Mouse (Mus musculus): Measurements from ENCODE around the gene Ube2o. TPM values are rescaled to one million over a fixed set of nuclear protein-coding genes. Genes with fewer than 3 reads are reported as not detected.

Gene Ube2o
- polyA plus RNA-seq (2016; fragmentation: Nextera tagmentation; extraction: Ambion mirVana): 14.8 and 21.7 TPM in 2 replicates

GRCm38 (mm10) chr11:116581376-116581814 lies at the start of gene Ube2o:
Gene Ube2o, minus strand, starts transcription at chr11:116581447.
- H3K27me3 ChIP-seq: no peaks in the 10 kb centered on the region
- H3K36me3 ChIP-seq: no peaks in the 10 kb centered on the region
- H3K27ac ChIP-seq: peak within 1 kb of the TSS; percentile 90
- peaks cover 27% of the 10 kb centered on the region for H3K4me1 ChIP-seq (replicated peaks)
- H3K9ac ChIP-seq (replicated peaks): peak within 1 kb of the TSS; percentile 90
- peak within 1 kb of the TSS; percentile 84 for H3K4me2 ChIP-seq
- H3K4me3 ChIP-seq (replicated peaks): peak within 1 kb of the TSS; percentile 98
- WGBS: 1% methylated on average over 44 of the region's 51 CpGs
- H3K9me3 ChIP-seq: no peaks in the 10 kb centered on the region
- ATAC-seq (ENCODE audit: insufficient number of reproducible peaks, insufficient read depth, low FRiP score, low TSS enrichment, low read depth): peak; percentile 78; the same call in 1 of the 2 replicates

DNA sequence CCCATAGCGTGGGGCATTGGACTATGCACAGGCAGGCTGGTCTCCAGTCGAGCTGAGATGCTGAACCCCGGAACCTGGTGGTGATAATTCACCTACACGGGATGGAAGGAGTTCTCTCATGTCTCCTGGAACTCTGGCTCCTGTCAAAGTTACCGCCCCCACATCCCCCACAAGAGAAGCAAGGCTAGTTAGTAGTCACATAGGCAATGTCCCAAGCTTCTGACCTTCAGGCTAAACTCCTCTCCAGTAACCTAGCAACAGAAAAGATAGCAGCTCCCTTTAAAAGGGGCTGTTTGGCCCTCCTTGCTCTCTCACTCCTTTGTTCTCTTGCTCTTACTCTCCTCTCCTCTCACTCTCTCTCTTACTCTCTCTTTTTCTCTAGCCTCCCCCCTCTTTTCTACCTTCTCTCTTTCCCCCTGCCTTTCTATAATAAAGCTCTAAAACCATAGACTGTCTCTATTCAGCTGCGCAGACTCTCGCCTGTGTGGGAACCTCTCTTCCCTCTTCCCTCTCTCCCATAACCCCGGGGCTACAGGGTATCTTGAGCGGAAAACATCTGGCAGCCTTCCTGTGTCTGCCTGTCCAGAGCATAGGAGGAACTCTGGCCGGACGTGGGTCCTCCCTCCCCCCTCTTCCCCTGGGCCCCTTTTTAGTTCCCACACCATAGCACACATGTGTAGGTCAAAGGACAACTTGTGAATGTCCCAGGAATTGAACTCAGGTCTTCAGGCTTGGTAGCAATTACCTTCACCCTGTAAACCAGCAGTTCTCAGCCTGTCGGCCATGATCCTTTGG lies 49.1 kb upstream of the Ube2o start:
- no peak overlapping the region for H3K4me3 ChIP-seq (replicated peaks)
- H3K9me3 ChIP-seq: no peaks in the 10 kb centered on the region
- WGBS: 29% methylated on average over 12 of the region's 12 CpGs
- ATAC-seq (ENCODE audit: insufficient number of reproducible peaks, insufficient read depth, low FRiP score, low TSS enrichment, low read depth): no peak
- no peak overlapping the region for H3K4me2 ChIP-seq
- H3K36me3 ChIP-seq: no peaks in the 10 kb centered on the region
- H3K27ac ChIP-seq: no peak overlapping the region
- no peaks in the 10 kb centered on the region for H3K27me3 ChIP-seq
- 0 out of 2 replicates have a peak, but pooled peaks cover 2% of the 10 kb centered on the region for H3K4me1 ChIP-seq (replicated peaks)
- no peak overlapping the region for H3K9ac ChIP-seq (replicated peaks)

- WGBS: 82% methylated on average over 6 of the region's 6 CpGs
- no peak overlapping the region for H3K27ac ChIP-seq
- H3K4me3 ChIP-seq (replicated peaks): no peak overlapping the region
- no peak overlapping the region for H3K9ac ChIP-seq (replicated peaks)
- no peak for ATAC-seq (ENCODE audit: insufficient number of reproducible peaks, insufficient read depth, low FRiP score, low TSS enrichment, low read depth)
- H3K4me2 ChIP-seq: no peak overlapping the region
- H3K4me1 ChIP-seq (replicated peaks): peaks cover 5% of the 10 kb centered on the region; the same call in 1 of the 2 replicates
- no peaks in the 10 kb centered on the region for H3K9me3 ChIP-seq
- no peaks in the 10 kb centered on the region; the same call in 1 of the 2 replicates for H3K27me3 ChIP-seq
- H3K36me3 ChIP-seq: no peaks in the 10 kb centered on the region
These were observed 48.2 kb upstream of the Ube2o start for GRCm38 (mm10) chr11:116629472-116629871.

GRCm38 (mm10) chr11:116628712-116629111 lies 47.5 kb upstream of the Ube2o start:
- no peak overlapping the region for H3K9ac ChIP-seq (replicated peaks)
- no peaks in the 10 kb centered on the region for H3K9me3 ChIP-seq
- peaks cover 4% of the 10 kb centered on the region for H3K27me3 ChIP-seq
- H3K4me2 ChIP-seq: no peak overlapping the region
- no peaks in the 10 kb centered on the region for H3K36me3 ChIP-seq
- peak overlapping the region; percentile 29; the same call in 1 of the 2 replicates for H3K27ac ChIP-seq
- 56% methylated on average over 9 of the region's 9 CpGs for WGBS
- H3K4me1 ChIP-seq (replicated peaks): peaks cover 9% of the 10 kb centered on the region; the same call in 1 of the 2 replicates
- H3K4me3 ChIP-seq (replicated peaks): no peak overlapping the region
- no peak for ATAC-seq (ENCODE audit: insufficient number of reproducible peaks, insufficient read depth, low FRiP score, low TSS enrichment, low read depth)

DNA sequence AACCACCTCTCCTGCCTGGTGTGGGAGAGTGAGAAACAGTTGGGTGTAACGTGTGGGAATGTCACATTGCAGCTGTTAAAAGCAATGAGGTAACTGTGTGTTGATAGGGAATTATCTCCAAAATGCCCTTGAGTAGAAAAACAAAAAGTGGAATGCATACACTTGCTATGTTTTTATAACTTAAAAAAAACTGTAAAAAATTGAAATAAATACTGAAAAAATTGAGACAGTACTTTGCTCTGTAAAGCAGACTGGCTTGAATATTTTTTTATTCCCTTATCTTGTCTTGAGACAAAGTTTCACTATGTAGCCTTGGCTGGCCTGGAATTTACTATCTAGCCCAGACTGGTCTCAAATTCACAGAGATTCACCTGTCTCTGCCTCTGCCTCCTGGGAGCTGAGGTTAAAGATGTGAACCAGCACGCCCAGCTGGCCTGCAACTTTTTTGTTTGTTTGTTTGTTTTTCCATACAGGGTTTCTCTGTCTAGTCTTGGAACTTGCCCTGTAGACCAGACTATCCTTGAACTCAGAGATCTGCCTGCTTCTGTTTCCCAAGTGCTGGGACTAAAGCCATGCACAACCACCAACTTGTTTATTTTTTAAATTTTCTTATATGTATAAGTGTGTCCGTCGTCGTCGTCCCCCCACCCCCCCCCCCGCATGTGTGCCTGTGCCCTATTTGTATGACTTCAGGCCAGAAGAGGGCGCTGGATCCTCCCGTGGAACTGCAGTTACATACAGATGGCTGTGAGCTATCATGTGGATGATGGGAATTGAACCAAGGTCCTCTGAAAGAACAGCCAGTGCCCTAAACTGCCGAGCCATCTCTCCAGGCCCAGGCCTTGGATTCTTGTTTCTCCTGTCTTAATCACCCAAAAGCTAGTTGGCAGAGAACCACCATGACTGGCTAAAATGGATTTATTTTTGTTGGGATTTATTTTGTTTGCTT lies 46.1 kb upstream of the Ube2o start:
- Histone ChIP-seq H3K4me1 (replicated peaks) (peaks cover 22% of the 10 kb centered on the region), H3K9me3 (no peaks in the 10 kb centered on the region), H3K27ac (no peak overlapping the region), H3K9ac (replicated peaks) (no peak overlapping the region), H3K36me3 (no peaks in the 10 kb centered on the region), H3K4me2 (no peak overlapping the region), H3K4me3 (replicated peaks) (no peak overlapping the region), H3K27me3 (peaks cover 15% of the 10 kb centered on the region)
- no peak for ATAC-seq (ENCODE audit: insufficient number of reproducible peaks, insufficient read depth, low FRiP score, low TSS enrichment, low read depth)
- WGBS: 43% methylated on average over 10 of the region's 10 CpGs

DNA sequence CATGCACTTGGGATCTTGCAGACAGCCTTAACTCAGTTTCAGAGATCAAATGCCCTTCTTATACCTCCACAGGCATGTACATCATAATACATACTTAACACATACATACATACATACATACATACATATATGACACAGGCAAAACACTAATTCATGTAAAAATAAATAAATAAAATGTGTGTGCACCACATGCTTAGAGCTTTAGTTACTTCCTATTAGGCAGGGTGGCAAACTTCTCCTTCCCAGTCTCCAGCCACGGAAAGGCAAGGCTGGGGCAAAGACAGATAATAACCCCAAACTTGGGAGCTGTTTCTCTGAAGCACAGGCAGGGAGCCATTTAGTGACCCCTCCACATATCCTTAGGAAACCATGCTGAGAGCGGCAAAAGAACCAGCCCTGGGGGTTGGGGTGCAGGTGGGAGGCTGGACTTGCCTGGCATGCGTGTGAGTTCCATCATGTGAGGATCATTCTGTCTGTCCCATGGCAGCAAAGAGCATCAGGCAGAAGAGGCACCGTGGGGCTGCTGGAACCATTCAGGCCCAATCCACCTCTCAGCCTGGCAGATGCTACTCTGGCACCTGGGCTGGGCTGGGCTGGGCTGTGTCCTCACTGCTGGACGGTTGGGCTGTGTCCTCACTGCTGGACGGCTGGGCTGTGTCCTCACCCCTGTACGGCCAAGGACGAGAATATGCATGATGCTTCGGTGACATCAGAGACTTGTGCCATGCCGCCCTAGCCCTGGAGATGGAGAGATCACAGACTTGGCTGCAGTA lies 45.2 kb upstream of the Ube2o start, which contains the start of gene Rhbdf2:
Gene Rhbdf2 (minus strand): TSS at position 721 of the 773 bp plus-strand sequence.
- H3K9ac ChIP-seq (replicated peaks): 0 out of 2 replicates have a peak within 1 kb of the TSS, but pooled peaks have one; percentile 23
- H3K9me3 ChIP-seq: no peaks in the 10 kb centered on the region
- 66% methylated on average over 10 of the region's 10 CpGs for WGBS
- H3K27me3 ChIP-seq: peaks cover 15% of the 10 kb centered on the region
- no peaks in the 10 kb centered on the region for H3K36me3 ChIP-seq
- no peak within 1 kb of the TSS for H3K27ac ChIP-seq
- peaks cover 30% of the 10 kb centered on the region for H3K4me1 ChIP-seq (replicated peaks)
- no peak for ATAC-seq (ENCODE audit: insufficient number of reproducible peaks, insufficient read depth, low FRiP score, low TSS enrichment, low read depth)
- no peak within 1 kb of the TSS for H3K4me3 ChIP-seq (replicated peaks)
- H3K4me2 ChIP-seq: no peak within 1 kb of the TSS

GRCm38 (mm10) chr11:116625081-116626000 lies 44.1 kb upstream of the Ube2o start:
- ATAC-seq (ENCODE audit: insufficient number of reproducible peaks, insufficient read depth, low FRiP score, low TSS enrichment, low read depth): no peak
- Histone ChIP-seq H3K4me1 (replicated peaks) (peaks cover 39% of the 10 kb centered on the region), H3K27ac (no peak overlapping the region), H3K9me3 (no peaks in the 10 kb centered on the region), H3K36me3 (no peaks in the 10 kb centered on the region), H3K4me3 (replicated peaks) (no peak overlapping the region), H3K4me2 (no peak overlapping the region), H3K27me3 (peaks cover 15% of the 10 kb centered on the region), H3K9ac (replicated peaks) (no peak overlapping the region)
- WGBS: 74% methylated on average over 17 of the region's 17 CpGs

DNA sequence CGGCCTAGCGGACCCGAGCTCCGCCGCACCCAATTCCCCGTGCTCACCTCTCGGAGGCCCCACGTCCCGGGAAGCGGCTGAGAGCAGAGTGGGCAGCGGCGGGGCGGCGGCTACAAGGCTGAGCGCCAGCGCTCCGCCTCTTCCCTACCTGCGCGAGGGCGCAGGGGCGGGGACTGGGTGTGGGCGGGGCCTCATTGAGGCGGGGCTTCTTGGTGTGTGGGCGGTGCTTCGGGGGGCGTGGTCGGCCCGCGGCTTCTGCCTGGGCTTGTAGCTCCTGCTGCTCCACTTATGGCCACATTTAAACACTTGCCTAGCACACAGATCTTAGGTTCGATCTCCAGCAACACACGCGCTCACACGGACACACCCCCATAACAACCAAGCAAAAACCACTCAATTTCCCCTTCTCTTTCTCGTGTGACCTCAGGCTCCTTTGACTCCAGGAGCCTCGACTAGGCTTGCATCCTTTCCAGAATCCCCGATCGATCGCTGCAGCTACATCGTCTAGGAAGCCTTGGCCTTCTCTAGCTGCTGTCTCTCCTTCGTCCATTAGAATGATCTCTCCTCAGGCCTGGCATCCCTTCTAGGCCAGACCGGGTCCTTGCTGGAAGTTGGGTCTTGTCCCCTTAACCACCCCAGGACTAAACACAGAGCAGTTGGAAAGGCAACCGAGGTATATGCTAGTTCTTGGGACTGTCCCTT lies 43.0 kb upstream of the Ube2o start:
- 16% methylated on average over 35 of the region's 42 CpGs for WGBS
- H3K4me2 ChIP-seq: peak overlapping the region; percentile 91
- peaks cover 15% of the 10 kb centered on the region for H3K27me3 ChIP-seq
- no peak overlapping the region for H3K27ac ChIP-seq
- no peaks in the 10 kb centered on the region for H3K36me3 ChIP-seq
- H3K9ac ChIP-seq (replicated peaks): peak overlapping the region; percentile 79
- ATAC-seq (ENCODE audit: insufficient number of reproducible peaks, insufficient read depth, low FRiP score, low TSS enrichment, low read depth): peak; percentile 23; the same call in 1 of the 2 replicates
- peak overlapping the region; percentile 76 for H3K4me3 ChIP-seq (replicated peaks)
- no peaks in the 10 kb centered on the region for H3K9me3 ChIP-seq
- H3K4me1 ChIP-seq (replicated peaks): peaks cover 48% of the 10 kb centered on the region

DNA sequence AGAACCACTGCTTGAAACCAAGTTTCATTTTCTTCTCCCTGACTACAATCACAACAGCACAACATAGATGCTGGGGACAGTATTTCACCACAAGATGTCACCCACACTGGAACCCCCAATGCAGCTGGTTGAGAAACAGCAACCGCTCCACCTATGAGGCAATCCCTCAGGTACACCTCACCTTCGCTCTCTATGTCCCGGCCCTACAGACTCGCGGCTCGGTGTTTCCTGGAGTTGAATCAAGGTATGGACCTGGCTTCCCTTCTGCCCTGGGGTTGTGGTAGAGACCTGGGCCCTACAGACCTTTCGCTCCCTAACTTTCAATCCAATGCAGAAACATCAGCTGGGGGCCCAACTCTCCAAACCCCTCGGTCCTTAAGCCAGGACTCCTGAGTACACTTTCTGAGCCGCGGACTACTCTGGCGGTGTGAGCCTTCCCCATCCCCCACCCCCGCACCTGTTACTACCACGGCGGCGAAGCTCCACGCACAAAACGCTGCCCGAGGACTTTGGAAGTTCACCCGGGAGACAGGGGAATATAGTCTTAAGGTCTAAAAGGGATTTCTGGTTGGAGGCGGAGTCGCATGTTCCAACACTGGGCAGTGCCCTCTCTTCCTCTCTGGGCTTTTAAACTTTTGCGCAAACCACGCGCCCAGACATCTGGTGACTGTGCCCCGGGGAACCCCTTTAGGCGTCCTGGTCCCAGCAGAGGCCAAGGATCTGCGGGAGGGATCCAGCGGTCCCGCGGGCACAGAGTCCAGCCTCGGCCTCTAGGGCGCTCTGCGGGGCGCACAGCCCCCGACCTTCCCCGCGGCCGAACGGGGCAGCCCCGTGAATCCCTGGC lies 42.3 kb upstream of the Ube2o start:
- Histone ChIP-seq H3K9me3 (no peaks in the 10 kb centered on the region), H3K27ac (no peak overlapping the region), H3K4me3 (replicated peaks) (peak overlapping the region; percentile 76), H3K4me2 (peak overlapping the region; percentile 91), H3K9ac (replicated peaks) (peak overlapping the region; percentile 79), H3K4me1 (replicated peaks) (peaks cover 56% of the 10 kb centered on the region), H3K27me3 (peaks cover 15% of the 10 kb centered on the region), H3K36me3 (no peaks in the 10 kb centered on the region)
- 5% methylated on average over 40 of the region's 40 CpGs for WGBS
- no peak; the same call in 1 of the 2 replicates for ATAC-seq (ENCODE audit: insufficient number of reproducible peaks, insufficient read depth, low FRiP score, low TSS enrichment, low read depth)

Measured in limb, embryonic 12.5 days (tissue).